Mouse (Mus musculus): Measurements from ENCODE around the gene Eif4h.

GRCm38 (mm10) chr5:134613727-134614126, 25.6 kb downstream of the Eif4h start:
- no peak for TF ChIP-seq POLR2A (IDR thresholded peaks at IDR 0.05; ENCODE audit: insufficient read depth, low read depth, low read length)
- TF ChIP-seq CTCF (IDR thresholded peaks at IDR 0.05; ENCODE audit: insufficient read depth, low read depth, low read length), result no peak
